Mouse (Mus musculus): ENCODE results near the gene Atp10a. TPM values are rescaled to one million over a fixed set of nuclear protein-coding genes. Genes with fewer than 3 reads are reported as not detected.
A peak's percentile ranks its signal among the peaks of the same experiment; 100 is the strongest.

The Atp10a gene
- polyA plus RNA-seq, 1 experiment from 2014 or later, result 3.2 TPM

DNA sequence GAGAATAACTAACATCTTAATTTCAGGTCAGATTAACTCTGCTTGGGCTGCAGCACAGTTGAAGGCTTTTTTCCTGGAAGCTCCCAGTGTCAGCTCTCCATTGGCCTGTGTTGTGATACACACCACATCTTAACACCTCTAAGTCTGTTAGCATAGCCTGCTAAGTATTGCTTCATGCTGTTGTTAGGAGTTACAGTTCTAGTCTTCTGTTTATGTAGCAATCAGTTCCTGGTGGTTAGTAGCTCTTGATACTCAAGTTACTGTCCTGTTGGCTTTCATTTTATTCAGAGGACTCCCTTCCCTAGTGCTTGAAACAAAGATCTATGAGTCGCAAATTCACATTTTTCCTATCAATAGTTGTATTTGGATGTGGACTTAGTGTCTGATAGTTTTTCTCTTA, 39.7 kb downstream of the Atp10a start:
- ATAC-seq (replicated peaks; ENCODE audit: low FRiP score, low TSS enrichment, low read depth), result no peak
- 82% methylated on average over 1 of the region's 1 CpGs for WGBS

DNA sequence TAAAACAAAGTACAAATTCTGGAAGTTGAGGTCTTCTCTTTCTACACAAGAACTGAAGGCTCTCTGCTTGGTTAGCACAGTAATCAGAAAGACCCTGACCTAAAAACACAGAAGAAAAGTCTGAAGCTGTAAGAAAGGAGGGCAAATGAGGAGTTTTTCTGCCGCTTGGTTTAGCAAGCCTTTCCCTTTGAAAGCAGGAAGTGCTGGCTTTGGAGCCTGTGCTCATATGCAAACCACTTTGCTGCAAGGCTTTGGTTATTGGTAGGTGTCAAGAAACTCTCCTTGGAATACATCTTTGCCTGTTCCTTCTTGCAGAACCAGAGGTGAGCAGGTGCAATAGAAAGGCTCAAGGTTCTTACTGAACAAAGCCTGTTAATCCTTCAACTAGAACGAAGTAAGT, 41.1 kb downstream of the Atp10a start:
- WGBS, result 68% methylated on average over 2 of the region's 2 CpGs
- H3K36me3 ChIP-seq (ENCODE audit: control insufficient read depth, insufficient read depth, low read length), result no peaks in the 10 kb centered on the region
- H3K4me1 ChIP-seq (replicated peaks; ENCODE audit: control insufficient read depth, insufficient read depth, low read length), result peaks cover 8% of the 10 kb centered on the region; the same call in 1 of the 2 replicates
- H3K27ac ChIP-seq (ENCODE audit: low read depth), result no peak overlapping the region
- H3K27me3 ChIP-seq (replicated peaks; ENCODE audit: control insufficient read depth, insufficient read depth, low read length), result no peaks in the 10 kb centered on the region
- DNase-seq (ENCODE audit: low spot score), result no peak
- H3K9me3 ChIP-seq (ENCODE audit: control insufficient read depth, low read length), result no peaks in the 10 kb centered on the region
- no peak for ATAC-seq (replicated peaks; ENCODE audit: low FRiP score, low TSS enrichment, low read depth)
- H3K4me3 ChIP-seq (ENCODE audit: low read depth, low read length), result no peak overlapping the region
- no peak overlapping the region for H3K9ac ChIP-seq (ENCODE audit: low read length)
- no peak overlapping the region for H3K4me2 ChIP-seq (ENCODE audit: low read length)

More for the DNA sequence above, 39.7 kb downstream of the Atp10a start:
- Histone ChIP-seq H3K9ac (ENCODE audit: low read length) (no peak overlapping the region), H3K4me2 (ENCODE audit: low read length) (no peak overlapping the region), H3K27ac (ENCODE audit: low read depth) (no peak overlapping the region), H3K36me3 (ENCODE audit: control insufficient read depth, insufficient read depth, low read length) (no peaks in the 10 kb centered on the region), H3K4me3 (ENCODE audit: low read depth, low read length) (no peak overlapping the region), H3K4me1 (replicated peaks; ENCODE audit: control insufficient read depth, insufficient read depth, low read length) (peaks cover 11% of the 10 kb centered on the region; the same call in 1 of the 2 replicates), H3K27me3 (replicated peaks; ENCODE audit: control insufficient read depth, insufficient read depth, low read length) (no peaks in the 10 kb centered on the region), H3K9me3 (ENCODE audit: control insufficient read depth, low read length) (no peaks in the 10 kb centered on the region)
- no peak for DNase-seq (ENCODE audit: low spot score)

DNA sequence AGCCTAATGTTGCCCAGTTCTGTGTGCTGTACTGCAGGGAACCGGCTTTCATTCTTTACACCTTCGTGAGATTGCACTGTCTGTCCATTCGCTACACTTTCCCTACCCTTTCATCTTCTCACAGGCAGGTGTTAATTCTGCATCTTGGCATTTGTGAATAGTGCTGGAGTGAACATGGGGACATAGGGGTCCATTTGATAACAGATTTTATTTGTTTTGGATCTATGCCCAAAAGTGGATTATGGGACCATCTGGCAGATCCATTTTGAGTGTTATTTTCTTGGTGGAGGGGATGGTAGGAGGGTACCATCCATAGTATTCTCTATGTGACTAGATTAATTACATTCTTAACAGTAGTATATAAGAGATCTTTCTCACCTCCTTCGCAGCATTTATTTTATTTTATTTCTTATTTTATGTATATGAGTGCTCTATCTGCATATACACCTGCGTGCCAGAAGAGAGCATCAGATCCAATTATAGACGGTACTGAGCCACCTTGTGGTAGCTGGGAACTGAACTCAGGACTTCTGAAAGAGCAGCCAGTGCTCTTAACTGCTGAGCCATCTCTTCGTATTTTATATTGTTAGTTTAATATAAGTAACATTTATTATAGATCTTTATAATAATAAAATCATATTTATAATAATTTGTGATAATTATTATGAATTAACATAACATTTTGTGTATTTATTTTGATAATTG, 42.9 kb downstream of the Atp10a start:
- Histone ChIP-seq H3K36me3 (ENCODE audit: control insufficient read depth, insufficient read depth, low read length) (no peaks in the 10 kb centered on the region), H3K9ac (ENCODE audit: low read length) (no peak overlapping the region), H3K4me3 (ENCODE audit: low read depth, low read length) (no peak overlapping the region), H3K4me1 (replicated peaks; ENCODE audit: control insufficient read depth, insufficient read depth, low read length) (0 out of 2 replicates have a peak, but pooled peaks cover 4% of the 10 kb centered on the region), H3K27ac (ENCODE audit: low read depth) (no peak overlapping the region), H3K27me3 (replicated peaks; ENCODE audit: control insufficient read depth, insufficient read depth, low read length) (no peaks in the 10 kb centered on the region), H3K4me2 (ENCODE audit: low read length) (no peak overlapping the region), H3K9me3 (ENCODE audit: control insufficient read depth, low read length) (no peaks in the 10 kb centered on the region)
- DNase-seq (ENCODE audit: low spot score) (no peak), ATAC-seq (replicated peaks; ENCODE audit: low FRiP score, low TSS enrichment, low read depth) (no peak)
- WGBS, result 84% methylated on average over 7 of the region's 7 CpGs

DNA sequence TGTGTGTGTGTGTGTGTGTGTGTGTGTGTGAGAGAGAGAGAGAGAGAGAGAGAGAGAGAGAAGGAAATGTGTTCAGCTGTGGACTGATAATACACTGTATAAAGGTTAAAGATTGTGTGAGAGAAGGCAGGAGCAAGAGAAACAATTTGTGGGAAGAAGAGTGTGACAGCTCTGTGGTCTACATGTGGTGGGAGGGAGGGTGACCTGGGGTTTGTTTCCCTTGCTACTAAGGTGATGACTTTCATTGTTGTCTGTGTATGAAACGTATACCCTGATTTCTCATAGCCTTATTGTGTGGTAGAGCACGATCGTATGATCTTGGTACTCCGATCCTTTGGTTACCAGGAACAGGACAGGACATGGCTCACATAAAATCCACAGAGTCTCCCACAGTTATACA, 45.3 kb downstream of the Atp10a start:
- DNase-seq (ENCODE audit: low spot score), result no peak
- Histone ChIP-seq H3K4me1 (replicated peaks; ENCODE audit: control insufficient read depth, insufficient read depth, low read length) (no peaks in the 10 kb centered on the region), H3K27ac (ENCODE audit: low read depth) (no peak overlapping the region), H3K27me3 (replicated peaks; ENCODE audit: control insufficient read depth, insufficient read depth, low read length) (no peaks in the 10 kb centered on the region), H3K4me3 (ENCODE audit: low read depth, low read length) (no peak overlapping the region), H3K9ac (ENCODE audit: low read length) (no peak overlapping the region), H3K9me3 (ENCODE audit: control insufficient read depth, low read length) (no peaks in the 10 kb centered on the region), H3K4me2 (ENCODE audit: low read length) (no peak overlapping the region), H3K36me3 (ENCODE audit: control insufficient read depth, insufficient read depth, low read length) (no peaks in the 10 kb centered on the region)
- WGBS, result 95% methylated on average over 4 of the region's 4 CpGs
- no peak for ATAC-seq (replicated peaks; ENCODE audit: low FRiP score, low TSS enrichment, low read depth)

DNA sequence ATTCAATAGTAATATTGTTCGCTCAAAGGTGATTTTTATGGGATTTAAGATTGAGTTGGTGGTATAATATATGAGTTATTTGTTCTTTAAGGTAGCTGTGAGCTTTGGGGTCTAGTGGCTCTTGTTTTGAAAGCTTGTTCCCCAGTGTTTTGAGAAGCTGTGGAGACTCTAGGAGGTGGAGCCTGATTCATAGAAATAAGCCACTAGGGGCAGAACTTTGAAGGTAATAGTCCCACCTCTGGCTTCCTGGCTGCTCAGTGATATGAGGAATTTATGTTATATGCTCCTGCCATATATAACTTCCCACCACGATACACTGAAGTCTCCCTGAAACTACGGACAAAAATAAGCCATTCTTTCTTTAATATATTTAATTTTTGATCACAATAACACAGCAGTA, 49.2 kb downstream of the Atp10a start:
- Histone ChIP-seq H3K4me1 (replicated peaks; ENCODE audit: control insufficient read depth, insufficient read depth, low read length) (no peaks in the 10 kb centered on the region), H3K27me3 (replicated peaks; ENCODE audit: control insufficient read depth, insufficient read depth, low read length) (no peaks in the 10 kb centered on the region), H3K9me3 (ENCODE audit: control insufficient read depth, low read length) (no peaks in the 10 kb centered on the region), H3K27ac (ENCODE audit: low read depth) (no peak overlapping the region), H3K36me3 (ENCODE audit: control insufficient read depth, insufficient read depth, low read length) (no peaks in the 10 kb centered on the region), H3K4me3 (ENCODE audit: low read depth, low read length) (no peak overlapping the region), H3K4me2 (ENCODE audit: low read length) (no peak overlapping the region), H3K9ac (ENCODE audit: low read length) (no peak overlapping the region)
- DNase-seq (ENCODE audit: low spot score) (no peak), ATAC-seq (replicated peaks; ENCODE audit: low FRiP score, low TSS enrichment, low read depth) (no peak)
- WGBS, result 88% methylated on average over 3 of the region's 3 CpGs

DNA sequence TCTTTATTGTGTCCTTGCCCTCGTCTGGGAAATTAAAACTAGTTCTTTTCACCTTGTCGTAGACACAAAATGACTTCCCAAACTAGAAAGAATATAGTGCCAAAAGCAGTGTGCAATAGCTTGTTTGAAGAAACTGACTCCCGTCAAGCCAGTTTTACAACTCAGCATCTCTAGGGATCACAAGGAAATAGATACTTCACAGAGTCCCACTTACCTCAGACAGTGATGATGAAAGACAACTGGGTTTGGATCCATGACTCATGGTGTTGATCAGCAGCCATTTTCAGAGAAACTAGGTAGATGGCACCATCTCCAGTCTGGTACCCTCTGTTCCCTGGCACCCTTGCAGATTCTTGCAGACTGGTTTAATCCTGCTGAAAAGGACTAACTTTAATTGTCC, 53.3 kb downstream of the Atp10a start:
- H3K4me3 ChIP-seq (ENCODE audit: low read depth, low read length), result no peak overlapping the region
- H3K27ac ChIP-seq (ENCODE audit: low read depth), result no peak overlapping the region
- ATAC-seq (replicated peaks; ENCODE audit: low FRiP score, low TSS enrichment, low read depth) (no peak), DNase-seq (ENCODE audit: low spot score) (no peak)
- H3K9ac ChIP-seq (ENCODE audit: low read length), result no peak overlapping the region
- no peaks in the 10 kb centered on the region for H3K4me1 ChIP-seq (replicated peaks; ENCODE audit: control insufficient read depth, insufficient read depth, low read length)
- 80% methylated on average over 3 of the region's 3 CpGs for WGBS
- no peaks in the 10 kb centered on the region for H3K27me3 ChIP-seq (replicated peaks; ENCODE audit: control insufficient read depth, insufficient read depth, low read length)
- H3K4me2 ChIP-seq (ENCODE audit: low read length), result no peak overlapping the region
- no peaks in the 10 kb centered on the region for H3K36me3 ChIP-seq (ENCODE audit: control insufficient read depth, insufficient read depth, low read length)
- H3K9me3 ChIP-seq (ENCODE audit: control insufficient read depth, low read length), result no peaks in the 10 kb centered on the region

DNA sequence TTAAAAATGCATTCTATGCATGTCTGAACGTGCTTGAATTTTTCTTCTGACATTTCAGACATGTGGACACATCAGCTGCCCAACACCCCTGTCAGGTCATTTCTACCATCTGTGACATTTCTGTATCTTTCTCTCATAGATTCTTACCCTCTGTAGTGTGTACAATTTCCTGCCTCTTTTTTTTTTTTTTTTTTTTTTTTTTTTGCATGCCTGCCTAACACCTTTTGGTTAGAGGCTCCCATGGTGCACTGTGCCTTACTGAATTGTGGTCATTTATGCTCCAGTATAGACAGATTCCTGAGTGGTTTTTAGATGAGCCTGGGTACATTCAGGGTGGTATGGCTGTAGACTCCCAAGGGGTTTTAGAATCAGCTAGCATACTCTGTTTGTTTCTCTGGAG, 54.3 kb downstream of the Atp10a start:
- no peaks in the 10 kb centered on the region for H3K9me3 ChIP-seq (ENCODE audit: control insufficient read depth, low read length)
- DNase-seq (ENCODE audit: low spot score) (no peak), ATAC-seq (replicated peaks; ENCODE audit: low FRiP score, low TSS enrichment, low read depth) (no peak)
- no peaks in the 10 kb centered on the region for H3K36me3 ChIP-seq (ENCODE audit: control insufficient read depth, insufficient read depth, low read length)
- H3K4me2 ChIP-seq (ENCODE audit: low read length), result no peak overlapping the region
- no peaks in the 10 kb centered on the region for H3K27me3 ChIP-seq (replicated peaks; ENCODE audit: control insufficient read depth, insufficient read depth, low read length)
- H3K4me1 ChIP-seq (replicated peaks; ENCODE audit: control insufficient read depth, insufficient read depth, low read length), result no peaks in the 10 kb centered on the region
- no peak overlapping the region for H3K4me3 ChIP-seq (ENCODE audit: low read depth, low read length)
- 76% methylated on average over 1 of the region's 1 CpGs for WGBS
- no peak overlapping the region for H3K9ac ChIP-seq (ENCODE audit: low read length)
- H3K27ac ChIP-seq (ENCODE audit: low read depth), result no peak overlapping the region

DNA sequence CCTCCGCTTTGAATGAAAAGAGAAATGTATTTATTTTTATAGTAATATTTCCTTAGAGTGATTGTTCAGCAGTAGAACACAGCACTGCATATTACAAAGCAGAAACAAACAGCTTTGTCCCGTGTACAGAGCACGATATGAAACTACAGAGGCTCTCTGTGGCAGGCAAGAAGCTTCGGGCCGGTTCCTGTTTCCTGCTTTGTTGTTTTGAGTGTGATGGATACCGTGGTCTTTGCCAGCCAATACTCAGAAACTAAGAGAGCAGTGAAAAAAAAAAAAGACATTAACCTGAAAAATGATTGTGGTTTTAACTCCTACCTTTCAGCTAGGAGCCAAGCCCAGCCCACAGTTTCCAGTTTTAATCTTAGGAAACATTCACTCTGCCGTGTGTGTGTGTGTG, 55.8 kb downstream of the Atp10a start:
- ATAC-seq (replicated peaks; ENCODE audit: low FRiP score, low TSS enrichment, low read depth) (no peak), DNase-seq (ENCODE audit: low spot score) (no peak)
- Histone ChIP-seq H3K4me2 (ENCODE audit: low read length) (no peak overlapping the region), H3K4me3 (ENCODE audit: low read depth, low read length) (no peak overlapping the region), H3K27ac (ENCODE audit: low read depth) (no peak overlapping the region), H3K4me1 (replicated peaks; ENCODE audit: control insufficient read depth, insufficient read depth, low read length) (peaks cover 7% of the 10 kb centered on the region; the same call in 1 of the 2 replicates), H3K9ac (ENCODE audit: low read length) (no peak overlapping the region), H3K27me3 (replicated peaks; ENCODE audit: control insufficient read depth, insufficient read depth, low read length) (no peaks in the 10 kb centered on the region), H3K36me3 (ENCODE audit: control insufficient read depth, insufficient read depth, low read length) (no peaks in the 10 kb centered on the region), H3K9me3 (ENCODE audit: control insufficient read depth, low read length) (no peaks in the 10 kb centered on the region)
- WGBS, result 64% methylated on average over 7 of the region's 7 CpGs

DNA sequence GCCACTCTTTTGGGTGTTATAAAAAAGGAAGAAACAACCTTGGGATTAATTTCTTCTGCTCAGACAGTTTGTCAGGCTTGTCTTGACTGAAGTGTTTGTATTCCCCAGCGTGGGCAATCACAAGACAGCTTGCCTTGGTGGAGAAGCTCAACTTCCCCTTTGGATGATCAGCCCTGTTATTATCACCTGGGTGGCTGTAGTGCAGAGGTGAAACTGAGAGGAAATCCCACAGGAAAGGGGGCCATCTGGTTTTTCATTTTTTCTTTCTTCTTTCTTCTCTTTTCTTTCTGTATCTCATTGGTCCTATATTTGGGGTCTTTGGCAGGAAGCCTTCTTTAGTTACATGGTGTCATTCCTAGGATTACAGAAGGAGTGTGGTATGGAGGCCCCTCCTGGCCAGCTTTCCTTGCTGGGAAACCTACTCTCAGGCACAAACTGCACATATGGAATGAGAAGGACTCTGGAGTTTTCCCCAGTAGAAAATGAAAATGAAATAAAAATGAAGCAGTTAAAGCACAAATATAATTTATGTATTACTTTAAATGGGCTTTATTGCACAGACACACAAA, 59.7 kb downstream of the Atp10a start:
- Histone ChIP-seq H3K4me3 (ENCODE audit: low read depth, low read length) (no peak overlapping the region), H3K9ac (ENCODE audit: low read length) (no peak overlapping the region), H3K27ac (ENCODE audit: low read depth) (0 out of 2 replicates have a peak overlapping the region, but pooled peaks have one; percentile 6), H3K27me3 (replicated peaks; ENCODE audit: control insufficient read depth, insufficient read depth, low read length) (no peaks in the 10 kb centered on the region), H3K4me2 (ENCODE audit: low read length) (no peak overlapping the region), H3K9me3 (ENCODE audit: control insufficient read depth, low read length) (no peaks in the 10 kb centered on the region), H3K4me1 (replicated peaks; ENCODE audit: control insufficient read depth, insufficient read depth, low read length) (peaks cover 7% of the 10 kb centered on the region; the same call in 1 of the 2 replicates), H3K36me3 (ENCODE audit: control insufficient read depth, insufficient read depth, low read length) (no peaks in the 10 kb centered on the region)
- 39% methylated on average over 1 of the region's 1 CpGs for WGBS
- DNase-seq (ENCODE audit: low spot score), result no peak
- no peak for ATAC-seq (replicated peaks; ENCODE audit: low FRiP score, low TSS enrichment, low read depth)
